Mouse (Mus musculus): ENCODE data around the gene Rp9.

- TF ChIP-seq CTCF (IDR thresholded peaks at IDR 0.05; ENCODE audit: low read depth) (no peak), EP300 (IDR thresholded peaks at IDR 0.05; ENCODE audit: low read depth) (no peak)
These were observed 2.0 kb downstream of the Rp9 start for GRCm38 (mm10) chr9:22467371-22468169.
